Mouse (Mus musculus) heart, postnatal 0 days (tissue): ENCODE data around the gene Gdf2. TPM values are rescaled to one million over a fixed set of nuclear protein-coding genes. Genes with fewer than 3 reads are reported as not detected.
A peak's percentile ranks its signal among the peaks of the same experiment; 100 is the strongest.

ENCODE experiments used
- ATAC-seq: fragments of 200-750 bp; cut with Nextera tagmentation; 2 replicates; pipeline ENCODE4 v1.8.0; 2017; ENCODE audit warnings: low read depth, moderate number of reproducible peaks, moderate library complexity; ENCODE audit not compliant: insufficient read depth
- DNase-seq: peaks from one replicate; pipeline ENCODE4 v3.0.0-alpha.2; 2016; ENCODE audit warnings: low spot score
- H3K27ac ChIP-seq: fragments of 300-500 bp; sonication (generic); 2 replicates; pipeline ENCODE4 v1.5.1; 2014; ENCODE audit warnings: low read depth, mild to moderate bottlenecking
- H3K27me3 ChIP-seq: fragments of 300-500 bp; sonication (generic); 2 replicates; pipeline ENCODE4 v1.6.1; 2014; ENCODE audit warnings: low read length, mixed read lengths; ENCODE audit not compliant: control insufficient read depth, insufficient read depth
- H3K36me3 ChIP-seq: fragments of 300-500 bp; sonication (generic); replicated peaks from 2 replicates; pipeline ENCODE4 v1.6.1; 2014; ENCODE audit warnings: low read length, mixed read lengths; ENCODE audit not compliant: control insufficient read depth, insufficient read depth
- H3K4me1 ChIP-seq: fragments of 300-500 bp; sonication (generic); 2 replicates; pipeline ENCODE4 v1.6.1; 2014; ENCODE audit warnings: antibody characterized with exemption; ENCODE audit not compliant: control insufficient read depth, insufficient read depth
- H3K4me2 ChIP-seq: fragments of 300-500 bp; sonication (generic); 2 replicates; pipeline ENCODE4 v1.6.1; 2014; ENCODE audit warnings: low read depth, mild to moderate bottlenecking, low read length, moderate library complexity
- H3K4me3 ChIP-seq: fragments of 300-500 bp; sonication (generic); 2 replicates; pipeline ENCODE4 v1.5.1; 2014; ENCODE audit warnings: low read depth, low read length
- H3K9ac ChIP-seq: fragments of 300-500 bp; sonication (generic); replicated peaks from 2 replicates; pipeline ENCODE4 v1.6.1; 2014; ENCODE audit warnings: low read depth, low read length, mixed read lengths
- H3K9me3 ChIP-seq: fragments of 300-500 bp; sonication (generic); replicated peaks from 2 replicates; pipeline ENCODE4 v1.6.1; 2016; ENCODE audit warnings: low read length; ENCODE audit not compliant: control insufficient read depth
- CTCF ChIP-seq: IDR thresholded peaks from 2 replicates; pipeline ENCODE4 v1.5.1; 2016; ENCODE audit warnings: antibody characterized with exemption, control low read depth, low read depth
- EP300 ChIP-seq: IDR thresholded peaks from 2 replicates; pipeline ENCODE4 v1.6.1; 2016; ENCODE audit warnings: antibody characterized with exemption, low read depth
- WGBS: fragments of 180-500 bp; shearing (Covaris S2); extraction: QIAGEN DNeasy Blood & Tissue Kit; methylation state at CpG from one replicate; pipeline ENCODE4 v1.1.7; 2014; 5-methylcytosine and 5-hydroxymethylcytosine counted together
- polyA plus RNA-seq: library from polyadenylated mRNA; unstranded; fragments of >200 nt; fragmentation: Nextera tagmentation; extraction: Ambion mirVana; gene quantifications from 2 replicates; pipeline ENCODE4 v1.2.1, GENCODE M21; 2015
- total RNA-seq: library from RNA; depleted of rRNA; stranded (reverse); fragments of >200 nt; gene quantifications from 2 replicates; pipeline ENCODE4 v1.2.3, GENCODE M21; 2014; ENCODE audit warnings: low replicate concordance

Gene Gdf2
- total and polyA plus RNA-seq, 2 experiments from 2014 or later, result 0.27 to 3.0 TPM

DNA sequence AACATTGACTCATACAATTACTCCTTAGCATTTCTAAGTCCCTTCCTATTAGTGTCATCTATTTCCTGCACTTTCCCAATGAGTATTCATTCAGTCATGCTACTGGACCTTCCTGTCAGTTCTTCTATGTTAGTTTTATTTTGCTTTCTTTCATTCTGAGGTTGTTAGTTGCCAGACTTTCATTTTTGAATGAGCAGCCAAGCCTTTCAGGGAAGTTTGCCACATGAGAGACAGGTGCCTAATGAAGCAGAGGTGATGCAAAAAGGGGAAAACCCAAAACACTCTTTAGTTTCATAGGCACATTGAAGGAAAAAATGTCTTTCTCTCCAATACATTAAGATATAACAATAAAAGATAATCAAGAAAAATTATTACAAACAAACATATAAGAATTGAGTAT lies 36.0 kb upstream of the Gdf2 start:
- H3K27me3 ChIP-seq, result no peaks in the 10 kb centered on the region
- no peak overlapping the region for H3K27ac ChIP-seq
- no peak overlapping the region for H3K4me2 ChIP-seq
- H3K36me3 ChIP-seq, result no peaks in the 10 kb centered on the region
- H3K9me3 ChIP-seq, result no peaks in the 10 kb centered on the region
- H3K9ac ChIP-seq, result no peak overlapping the region
- H3K4me3 ChIP-seq, result no peak overlapping the region
- DNase-seq (no peak), ATAC-seq (no peak)
- no peaks in the 10 kb centered on the region for H3K4me1 ChIP-seq
- TF ChIP-seq EP300, result no peak
- TF ChIP-seq CTCF, result no peak

DNA sequence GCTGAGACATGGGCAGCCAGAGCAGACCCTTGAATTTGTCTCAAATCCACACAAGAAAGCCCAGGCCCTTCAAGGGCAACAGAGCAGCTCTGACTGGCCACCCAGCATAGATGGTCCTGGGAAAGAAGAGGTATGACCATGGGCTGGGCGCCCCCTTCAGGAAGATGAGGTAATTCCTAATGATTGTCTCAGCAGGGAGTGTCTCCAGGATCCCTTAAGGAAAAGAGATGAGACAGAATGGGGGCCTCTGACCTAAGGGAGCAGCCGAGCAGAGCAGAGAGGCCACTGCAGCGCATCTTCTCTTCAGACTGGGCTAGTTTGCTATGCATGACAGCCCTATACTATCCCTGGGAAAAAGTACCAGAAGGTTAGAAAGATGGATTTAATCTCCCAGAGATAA lies 27.1 kb upstream of the Gdf2 start:
- TF ChIP-seq CTCF, result peak; percentile 58
- no peak for TF ChIP-seq EP300
- ATAC-seq, result peak; percentile 41; the same call in 1 of the 2 replicates

DNA sequence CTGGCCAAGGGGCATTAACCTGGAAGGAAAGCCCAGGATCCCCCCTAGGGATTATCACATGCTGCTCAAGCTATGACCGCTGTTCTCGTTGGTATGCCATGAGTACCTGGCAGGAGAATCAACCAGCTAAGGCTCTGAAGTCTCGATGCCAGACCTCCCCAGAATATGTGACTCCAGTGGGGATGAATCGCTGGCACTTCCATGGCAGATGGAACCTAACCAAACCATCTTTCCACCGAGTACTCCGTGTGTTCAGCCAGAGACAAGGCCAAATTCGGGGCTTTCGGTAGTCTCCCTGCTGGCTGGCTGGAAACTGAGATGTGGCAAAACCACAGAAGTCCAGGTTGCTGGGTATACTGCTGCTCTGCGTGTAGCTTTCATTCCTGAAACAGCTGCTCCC lies 26.6 kb upstream of the Gdf2 start:
- H3K9ac ChIP-seq, result no peak overlapping the region
- TF ChIP-seq CTCF (no peak), EP300 (no peak)
- no peak for ATAC-seq
- H3K9me3 ChIP-seq, result no peaks in the 10 kb centered on the region
- 83% methylated on average over 9 of the region's 9 CpGs for WGBS
- H3K4me3 ChIP-seq, result no peak overlapping the region
- no peak overlapping the region for H3K27ac ChIP-seq
- H3K27me3 ChIP-seq, result peaks cover 6% of the 10 kb centered on the region; the same call in 1 of the 2 replicates
- no peak overlapping the region for H3K4me2 ChIP-seq
- no peaks in the 10 kb centered on the region for H3K4me1 ChIP-seq
- no peaks in the 10 kb centered on the region for H3K36me3 ChIP-seq
- no peak for DNase-seq

More for the DNA sequence above, 27.1 kb upstream of the Gdf2 start:
- H3K4me3 ChIP-seq, result no peak overlapping the region
- no peak overlapping the region for H3K4me2 ChIP-seq
- no peak overlapping the region for H3K9ac ChIP-seq
- no peak overlapping the region for H3K27ac ChIP-seq
- H3K9me3 ChIP-seq, result no peaks in the 10 kb centered on the region
- H3K27me3 ChIP-seq, result peaks cover 6% of the 10 kb centered on the region; the same call in 1 of the 2 replicates
- H3K36me3 ChIP-seq, result no peaks in the 10 kb centered on the region
- DNase-seq, result peak; percentile 20
- WGBS, result 34% methylated on average over 3 of the region's 3 CpGs
- no peaks in the 10 kb centered on the region for H3K4me1 ChIP-seq

DNA sequence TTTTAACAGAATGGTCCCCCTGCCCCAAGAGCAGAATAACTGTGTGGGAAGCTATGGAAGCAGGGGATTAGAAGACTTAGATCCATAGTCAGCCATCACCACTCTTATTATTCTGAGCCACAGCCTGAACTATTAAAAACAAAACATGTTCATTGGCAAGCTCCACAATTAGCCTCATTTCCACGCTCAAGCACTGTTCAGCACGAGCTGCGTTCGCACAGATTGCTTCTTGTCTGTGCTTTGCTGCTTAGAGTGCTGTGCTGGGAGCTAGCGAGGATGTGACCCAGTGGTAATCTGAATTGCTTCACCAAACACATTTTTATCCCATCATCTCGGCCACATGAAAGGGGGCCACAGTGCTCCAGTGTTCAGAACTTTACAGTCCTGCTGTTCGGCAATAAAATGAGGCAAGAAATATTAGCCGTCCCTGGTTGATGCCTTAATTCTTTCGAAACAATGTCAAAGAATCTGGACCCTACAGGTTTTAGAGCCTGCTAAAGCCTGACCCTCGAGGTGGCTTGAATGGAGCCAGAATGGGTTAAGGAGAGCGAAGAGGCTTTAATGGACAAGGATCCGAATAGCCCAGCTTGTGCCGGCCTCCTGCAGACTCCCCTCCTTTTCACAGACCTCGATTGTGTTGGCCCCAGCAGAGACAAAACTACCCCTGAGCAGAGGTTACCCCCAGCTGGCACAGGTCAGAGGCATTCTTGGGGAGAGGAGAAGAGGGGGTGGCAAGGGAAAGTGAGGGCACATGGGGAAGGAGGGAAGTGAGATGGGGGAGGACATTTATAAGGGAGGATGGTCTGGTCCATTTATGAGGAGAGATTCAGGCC lies 19.9 kb upstream of the Gdf2 start:
- Histone ChIP-seq H3K9ac (no peak overlapping the region), H3K27ac (no peak overlapping the region), H3K4me1 (peaks cover 5% of the 10 kb centered on the region; the same call in 1 of the 2 replicates), H3K4me2 (no peak overlapping the region), H3K9me3 (no peaks in the 10 kb centered on the region), H3K36me3 (no peaks in the 10 kb centered on the region), H3K27me3 (peaks cover 67% of the 10 kb centered on the region), H3K4me3 (no peak overlapping the region)
- ATAC-seq (no peak), DNase-seq (no peak)
- WGBS, result 60% methylated on average over 14 of the region's 14 CpGs
- TF ChIP-seq CTCF (no peak), EP300 (no peak)

DNA sequence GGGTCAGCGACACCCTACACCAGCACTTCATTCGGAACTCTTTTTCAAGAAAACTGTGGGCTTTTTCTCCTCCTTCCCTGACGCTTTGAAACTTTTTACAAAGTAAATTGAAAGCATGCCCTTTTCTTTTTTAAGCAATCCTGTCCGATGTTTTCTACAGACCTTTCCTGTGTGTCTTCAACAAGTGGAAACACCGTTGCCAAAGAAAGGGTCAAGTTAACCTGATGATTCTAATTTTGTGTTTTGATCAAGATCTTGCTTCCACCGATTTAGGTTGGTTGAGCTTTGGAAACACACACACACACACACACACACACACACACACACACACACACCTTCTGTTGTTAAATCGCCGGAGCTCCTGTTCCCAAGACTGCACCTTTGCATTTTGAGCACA lies 18.1 kb upstream of the Gdf2 start:
- 19% methylated on average over 8 of the region's 8 CpGs for WGBS
- no peak for ATAC-seq
- peak overlapping the region; percentile 47 for H3K4me3 ChIP-seq

More for the DNA sequence above, 18.1 kb upstream of the Gdf2 start:
- no peak for DNase-seq
- Histone ChIP-seq H3K4me2 (peak overlapping the region; percentile 87), H3K9ac (0 out of 2 replicates have a peak overlapping the region, but pooled peaks have one; percentile 30), H3K27ac (no peak overlapping the region), H3K36me3 (no peaks in the 10 kb centered on the region), H3K4me1 (peaks cover 5% of the 10 kb centered on the region; the same call in 1 of the 2 replicates), H3K27me3 (peaks cover 80% of the 10 kb centered on the region), H3K9me3 (no peaks in the 10 kb centered on the region)
- no peak for TF ChIP-seq EP300
- no peak for TF ChIP-seq CTCF
